Mouse (Mus musculus) myocyte (in vitro differentiated cells): Measurements from ENCODE around the gene Gm49373. TPM values are rescaled to one million over a fixed set of nuclear protein-coding genes. Genes with fewer than 3 reads are reported as not detected.
"Not testable (repeated sequence)": the region's sequence is repeated elsewhere in the genome, so short reads cannot be mapped to it uniquely, and the experiment has no call there.

Experiments
- H3K27me3 ChIP-seq: one replicate; pipeline ENCODE4 v1.6.1; 2011; ENCODE audit not compliant: control insufficient read depth, insufficient read depth, insufficient read length
- H3K36me3 ChIP-seq: one replicate; pipeline ENCODE4 v1.6.1; 2011; ENCODE audit not compliant: control insufficient read depth, insufficient read depth
- H3K4me2 ChIP-seq: one replicate; pipeline ENCODE4 v1.6.1; 2011; ENCODE audit warnings: low read depth, control low read depth
- H3K4me3 ChIP-seq: one replicate; pipeline ENCODE4 v1.5.1; 2011; ENCODE audit warnings: mild to moderate bottlenecking, control low read depth, moderate library complexity
- H3K79me2 ChIP-seq: one replicate; pipeline ENCODE4 v1.6.1; 2011; ENCODE audit not compliant: control insufficient read depth, insufficient read depth
- H3ac ChIP-seq: one replicate; pipeline ENCODE4 v1.6.1; 2011; ENCODE audit not compliant: control insufficient read depth, insufficient read length
- CEBPB ChIP-seq: IDR thresholded peaks from 2 replicates; pipeline ENCODE4 v1.6.1; 2011; ENCODE audit warnings: mild to moderate bottlenecking, moderate library complexity; ENCODE audit not compliant: poor library complexity, insufficient read depth, severe bottlenecking
- E2F4 ChIP-seq: IDR thresholded peaks from one replicate; pipeline ENCODE4 v1.6.1; 2011; ENCODE audit warnings: mild to moderate bottlenecking, control low read depth, moderate library complexity; ENCODE audit not compliant: insufficient read depth
- MAX ChIP-seq: IDR thresholded peaks from one replicate; pipeline ENCODE4 v1.6.1; 2011; ENCODE audit warnings: low read depth, mild to moderate bottlenecking, control low read depth
- MYOD1 ChIP-seq, 3 experiments: IDR thresholded peaks; one replicate each; pipeline ENCODE4 v1.6.1; 2011; ENCODE audit warnings: control low read depth in 2 of 3, low read depth in 2 of 3, mild to moderate bottlenecking in 2 of 3, moderate library complexity in 1 of 3; ENCODE audit not compliant: insufficient read length in 2 of 3, control insufficient read depth in 1 of 3
- MYOG ChIP-seq, 3 experiments: IDR thresholded peaks; one replicate each; pipeline ENCODE4 v1.6.1; 2011; ENCODE audit warnings: control low read depth in 2 of 3, low read depth in 2 of 3, mild to moderate bottlenecking in 2 of 3; ENCODE audit not compliant: insufficient read length in 2 of 3, control insufficient read depth in 1 of 3, insufficient read depth in 1 of 3
- POLR2A ChIP-seq: IDR thresholded peaks from one replicate; pipeline ENCODE4 v1.6.1; 2011; ENCODE audit warnings: low read depth, mild to moderate bottlenecking, control low read depth, moderate library complexity; ENCODE audit not compliant: insufficient read length
- POLR2AphosphoS2 ChIP-seq: IDR thresholded peaks from one replicate; pipeline ENCODE4 v1.6.1; 2011; ENCODE audit warnings: low read depth, control low read depth; ENCODE audit not compliant: insufficient read length
- REST ChIP-seq: IDR thresholded peaks from one replicate; pipeline ENCODE4 v1.6.1; 2011; ENCODE audit warnings: mild to moderate bottlenecking, control low read depth, moderate library complexity; ENCODE audit not compliant: insufficient read depth, insufficient read length
- SRF ChIP-seq: IDR thresholded peaks from one replicate; pipeline ENCODE4 v1.6.1; 2011; ENCODE audit warnings: low read depth; ENCODE audit not compliant: control insufficient read depth, insufficient read length
- TCF12 ChIP-seq: IDR thresholded peaks from one replicate; pipeline ENCODE4 v1.6.1; 2011; ENCODE audit warnings: mild to moderate bottlenecking, control low read depth; ENCODE audit not compliant: poor library complexity, insufficient read depth, severe bottlenecking
- TCF3 ChIP-seq: IDR thresholded peaks from one replicate; pipeline ENCODE4 v1.6.1; 2011; ENCODE audit warnings: low read depth, control low read depth; ENCODE audit not compliant: insufficient read length
- USF1 ChIP-seq: IDR thresholded peaks from one replicate; pipeline ENCODE4 v1.6.1; 2011; ENCODE audit warnings: low read depth, mild to moderate bottlenecking, control low read depth, moderate library complexity
- polyA plus RNA-seq: library from polyadenylated mRNA; unstranded; fragments of >200 nt; fragmentation: generic; extraction: Trizol; gene quantifications from one replicate; pipeline ENCODE4 v1.2.1, GENCODE M21; 2012; ENCODE audit warnings: missing spikeins

The Gm49373 gene
- polyA plus RNA-seq, 1 experiment = 0.42 TPM

- Histone ChIP-seq H3K27me3 (peaks cover 1% of the 10 kb centered on the region), H3K4me3 (no peak overlapping the region), H3K79me2 (no peaks in the 10 kb centered on the region)
Measured at GRCm38 (mm10) chr9:21045235-21045634, 27.7 kb downstream of the Gm49373 start.

GRCm38 (mm10) chr9:21044785-21045184 lies 28.1 kb downstream of the Gm49373 start:
- not testable (repeated sequence) for H3ac ChIP-seq, H3K4me3 ChIP-seq, H3K27me3 ChIP-seq, H3K36me3 ChIP-seq, H3K79me2 ChIP-seq, H3K4me2 ChIP-seq

More at GRCm38 (mm10) chr9:21045235-21045634, 27.7 kb downstream of the Gm49373 start:
- TF ChIP-seq TCF3 (no peak), REST (no peak), MAX (no peak), SRF (no peak), E2F4 (no peak), CEBPB (no peak), POLR2AphosphoS2 (no peak), MYOG (IDR thresholded peaks at IDR 0.05; ENCODE audit: control insufficient read depth in 1 of 3, insufficient read depth in 1 of 3, insufficient read length in 2 of 3, low read depth in 2 of 3) (no peak), MYOD1 (IDR thresholded peaks at IDR 0.05; ENCODE audit: control insufficient read depth in 1 of 3, insufficient read length in 2 of 3, low read depth in 2 of 3) (no peak), TCF12 (no peak), USF1 (no peak), POLR2A (no peak)
- H3K36me3 ChIP-seq = no peaks in the 10 kb centered on the region
- H3ac ChIP-seq = no peak overlapping the region
- H3K4me2 ChIP-seq = no peak overlapping the region

GRCm38 (mm10) chr9:21043563-21043962 lies 29.3 kb downstream of the Gm49373 start:
- Histone ChIP-seq H3K4me2 (no peak overlapping the region), H3K79me2 (no peaks in the 10 kb centered on the region), H3K36me3 (no peaks in the 10 kb centered on the region), H3ac (no peak overlapping the region), H3K4me3 (no peak overlapping the region), H3K27me3 (peaks cover 2% of the 10 kb centered on the region)
- no peak for TF ChIP-seq REST
- TF ChIP-seq TCF12 = no peak
- no peak for TF ChIP-seq SRF
- TF ChIP-seq MYOG (IDR thresholded peaks at IDR 0.05; ENCODE audit: control insufficient read depth in 1 of 3, insufficient read depth in 1 of 3, insufficient read length in 2 of 3, low read depth in 2 of 3) = no peak
- no peak for TF ChIP-seq POLR2A
- no peak for TF ChIP-seq USF1
- no peak for TF ChIP-seq E2F4
- TF ChIP-seq CEBPB = no peak

GRCm38 (mm10) chr9:21041308-21041707 lies 31.6 kb downstream of the Gm49373 start:
- Histone ChIP-seq H3K4me3 (no peak overlapping the region), H3K36me3 (no peaks in the 10 kb centered on the region), H3K79me2 (no peaks in the 10 kb centered on the region), H3K4me2 (no peak overlapping the region), H3K27me3 (peaks cover 23% of the 10 kb centered on the region), H3ac (no peak overlapping the region)
- TF ChIP-seq REST = no peak
- TF ChIP-seq POLR2AphosphoS2 = no peak
- TF ChIP-seq CEBPB = no peak
- no peak for TF ChIP-seq USF1
- no peak for TF ChIP-seq MAX
- no peak for TF ChIP-seq TCF3
- no peak for TF ChIP-seq MYOD1 (IDR thresholded peaks at IDR 0.05; ENCODE audit: control insufficient read depth in 1 of 3, insufficient read length in 2 of 3, low read depth in 2 of 3)
- TF ChIP-seq MYOG (IDR thresholded peaks at IDR 0.05; ENCODE audit: control insufficient read depth in 1 of 3, insufficient read depth in 1 of 3, insufficient read length in 2 of 3, low read depth in 2 of 3) = no peak
- TF ChIP-seq E2F4 = no peak
- TF ChIP-seq POLR2A = no peak
- no peak for TF ChIP-seq SRF
- TF ChIP-seq TCF12 = no peak

GRCm38 (mm10) chr9:21039779-21040178 lies 33.1 kb downstream of the Gm49373 start:
- peaks cover 36% of the 10 kb centered on the region for H3K27me3 ChIP-seq

More at GRCm38 (mm10) chr9:21039779-21040178, 33.1 kb downstream of the Gm49373 start:
- no peaks in the 10 kb centered on the region for H3K36me3 ChIP-seq
- TF ChIP-seq SRF = no peak
- no peak for TF ChIP-seq POLR2AphosphoS2
- no peak for TF ChIP-seq MYOG (IDR thresholded peaks at IDR 0.05; ENCODE audit: control insufficient read depth in 1 of 3, insufficient read depth in 1 of 3, insufficient read length in 2 of 3, low read depth in 2 of 3)
- H3K4me3 ChIP-seq = no peak overlapping the region
- no peak overlapping the region for H3ac ChIP-seq
- H3K79me2 ChIP-seq = no peaks in the 10 kb centered on the region
- H3K4me2 ChIP-seq = no peak overlapping the region
